Mouse (Mus musculus): Measurements from ENCODE around the gene Npw. TPM values are rescaled to one million over a fixed set of nuclear protein-coding genes. Genes with fewer than 3 reads are reported as not detected.

The Npw gene
- polyA plus RNA-seq, 1 experiment, result 0.19 TPM

- Histone ChIP-seq H3K4me1 (ENCODE audit: control insufficient read depth, insufficient read depth, low read length) (peaks cover 5% of the 10 kb centered on the region), H3K27ac (ENCODE audit: control insufficient read depth, insufficient read depth, low read depth, low read length) (no peak overlapping the region), H3K27me3 (ENCODE audit: control insufficient read depth, insufficient read depth, low read length) (no peaks in the 10 kb centered on the region), H3K36me3 (ENCODE audit: control insufficient read depth, insufficient read depth, low read length) (no peaks in the 10 kb centered on the region), H3K4me3 (ENCODE audit: control insufficient read depth, low read depth, low read length) (peak overlapping the region; percentile 17)
- TF ChIP-seq POLR2A (IDR thresholded peaks at IDR 0.05; ENCODE audit: control insufficient read depth, low read depth, low read length), result no peak
These were observed 39.7 kb upstream of the Npw start for GRCm38 (mm10) chr17:24697985-24698384.

- Histone ChIP-seq H3K36me3 (ENCODE audit: control insufficient read depth, insufficient read depth, low read length) (no peaks in the 10 kb centered on the region), H3K27ac (ENCODE audit: control insufficient read depth, insufficient read depth, low read depth, low read length) (peak within 1 kb of the TSS; percentile 85), H3K27me3 (ENCODE audit: control insufficient read depth, insufficient read depth, low read length) (no peaks in the 10 kb centered on the region), H3K4me1 (ENCODE audit: control insufficient read depth, insufficient read depth, low read length) (peaks cover 5% of the 10 kb centered on the region), H3K4me3 (ENCODE audit: control insufficient read depth, low read depth, low read length) (peak within 1 kb of the TSS; percentile 75)
- TF ChIP-seq CTCF (IDR thresholded peaks at IDR 0.05; ENCODE audit: control insufficient read depth, insufficient read depth, insufficient replicate concordance, low read depth, low read length), result no peak
- TF ChIP-seq POLR2A (IDR thresholded peaks at IDR 0.05; ENCODE audit: control insufficient read depth, low read depth, low read length), result peak; percentile 88
These were observed 37.9 kb upstream of the Npw start, which contains the start of the genes Gfer and Noxo1 for GRCm38 (mm10) chr17:24696011-24696697. Gene Gfer (minus strand): TSS chr17:24696156. Gene Noxo1 (plus strand): TSS chr17:24696234.

- H3K27ac ChIP-seq (ENCODE audit: control insufficient read depth, insufficient read depth, low read depth, low read length), result peak overlapping the region; percentile 85
These were observed 37.2 kb upstream of the Npw start for GRCm38 (mm10) chr17:24695326-24696010.

GRCm38 (mm10) chr17:24692385-24692784 lies 34.1 kb upstream of the Npw start:
- H3K27ac ChIP-seq (ENCODE audit: control insufficient read depth, insufficient read depth, low read depth, low read length), result no peak overlapping the region
- no peak overlapping the region for H3K4me3 ChIP-seq (ENCODE audit: control insufficient read depth, low read depth, low read length)
- no peak for TF ChIP-seq POLR2A (IDR thresholded peaks at IDR 0.05; ENCODE audit: control insufficient read depth, low read depth, low read length)
- no peak for TF ChIP-seq CTCF (IDR thresholded peaks at IDR 0.05; ENCODE audit: control insufficient read depth, insufficient read depth, insufficient replicate concordance, low read depth, low read length)
- no peaks in the 10 kb centered on the region for H3K36me3 ChIP-seq (ENCODE audit: control insufficient read depth, insufficient read depth, low read length)
- no peaks in the 10 kb centered on the region for H3K27me3 ChIP-seq (ENCODE audit: control insufficient read depth, insufficient read depth, low read length)
- peaks cover 17% of the 10 kb centered on the region for H3K4me1 ChIP-seq (ENCODE audit: control insufficient read depth, insufficient read depth, low read length)

More at GRCm38 (mm10) chr17:24695326-24696010, 37.2 kb upstream of the Npw start:
- peaks cover 5% of the 10 kb centered on the region for H3K4me1 ChIP-seq (ENCODE audit: control insufficient read depth, insufficient read depth, low read length)
- no peaks in the 10 kb centered on the region for H3K36me3 ChIP-seq (ENCODE audit: control insufficient read depth, insufficient read depth, low read length)
- no peaks in the 10 kb centered on the region for H3K27me3 ChIP-seq (ENCODE audit: control insufficient read depth, insufficient read depth, low read length)
- peak overlapping the region; percentile 75 for H3K4me3 ChIP-seq (ENCODE audit: control insufficient read depth, low read depth, low read length)
- TF ChIP-seq POLR2A (IDR thresholded peaks at IDR 0.05; ENCODE audit: control insufficient read depth, low read depth, low read length) (no peak), CTCF (IDR thresholded peaks at IDR 0.05; ENCODE audit: control insufficient read depth, insufficient read depth, insufficient replicate concordance, low read depth, low read length) (no peak)

- TF ChIP-seq POLR2A (IDR thresholded peaks at IDR 0.05; ENCODE audit: control insufficient read depth, low read depth, low read length) (no peak), CTCF (IDR thresholded peaks at IDR 0.05; ENCODE audit: control insufficient read depth, insufficient read depth, insufficient replicate concordance, low read depth, low read length) (no peak)
- Histone ChIP-seq H3K27ac (ENCODE audit: control insufficient read depth, insufficient read depth, low read depth, low read length) (no peak within 1 kb of the TSS), H3K4me1 (ENCODE audit: control insufficient read depth, insufficient read depth, low read length) (peaks cover 23% of the 10 kb centered on the region), H3K4me3 (ENCODE audit: control insufficient read depth, low read depth, low read length) (peak within 1 kb of the TSS; percentile 78), H3K27me3 (ENCODE audit: control insufficient read depth, insufficient read depth, low read length) (no peaks in the 10 kb centered on the region), H3K36me3 (ENCODE audit: control insufficient read depth, insufficient read depth, low read length) (no peaks in the 10 kb centered on the region)
These were observed 31.2 kb upstream of the Npw start, which contains the start of gene Syngr3 for GRCm38 (mm10) chr17:24689251-24690081. Gene Syngr3 (minus strand): TSS chr17:24689955.

- Histone ChIP-seq H3K27ac (ENCODE audit: control insufficient read depth, insufficient read depth, low read depth, low read length) (no peak overlapping the region), H3K4me3 (ENCODE audit: control insufficient read depth, low read depth, low read length) (peak overlapping the region; percentile 76), H3K36me3 (ENCODE audit: control insufficient read depth, insufficient read depth, low read length) (no peaks in the 10 kb centered on the region), H3K27me3 (ENCODE audit: control insufficient read depth, insufficient read depth, low read length) (no peaks in the 10 kb centered on the region), H3K4me1 (ENCODE audit: control insufficient read depth, insufficient read depth, low read length) (peaks cover 23% of the 10 kb centered on the region)
- TF ChIP-seq POLR2A (IDR thresholded peaks at IDR 0.05; ENCODE audit: control insufficient read depth, low read depth, low read length), result no peak
- no peak for TF ChIP-seq CTCF (IDR thresholded peaks at IDR 0.05; ENCODE audit: control insufficient read depth, insufficient read depth, insufficient replicate concordance, low read depth, low read length)
These were observed 29.3 kb upstream of the Npw start for GRCm38 (mm10) chr17:24687599-24687998.

GRCm38 (mm10) chr17:24687146-24687595 lies 28.9 kb upstream of the Npw start:
- Histone ChIP-seq H3K27me3 (ENCODE audit: control insufficient read depth, insufficient read depth, low read length) (no peaks in the 10 kb centered on the region), H3K27ac (ENCODE audit: control insufficient read depth, insufficient read depth, low read depth, low read length) (no peak overlapping the region), H3K4me1 (ENCODE audit: control insufficient read depth, insufficient read depth, low read length) (peaks cover 23% of the 10 kb centered on the region), H3K4me3 (ENCODE audit: control insufficient read depth, low read depth, low read length) (peak overlapping the region; percentile 76), H3K36me3 (ENCODE audit: control insufficient read depth, insufficient read depth, low read length) (no peaks in the 10 kb centered on the region)
- TF ChIP-seq CTCF (IDR thresholded peaks at IDR 0.05; ENCODE audit: control insufficient read depth, insufficient read depth, insufficient replicate concordance, low read depth, low read length) (no peak; the same call in 1 of the 2 replicates), POLR2A (IDR thresholded peaks at IDR 0.05; ENCODE audit: control insufficient read depth, low read depth, low read length) (no peak)
